Mouse (Mus musculus): Measurements from ENCODE around the gene Smagp.

DNA sequence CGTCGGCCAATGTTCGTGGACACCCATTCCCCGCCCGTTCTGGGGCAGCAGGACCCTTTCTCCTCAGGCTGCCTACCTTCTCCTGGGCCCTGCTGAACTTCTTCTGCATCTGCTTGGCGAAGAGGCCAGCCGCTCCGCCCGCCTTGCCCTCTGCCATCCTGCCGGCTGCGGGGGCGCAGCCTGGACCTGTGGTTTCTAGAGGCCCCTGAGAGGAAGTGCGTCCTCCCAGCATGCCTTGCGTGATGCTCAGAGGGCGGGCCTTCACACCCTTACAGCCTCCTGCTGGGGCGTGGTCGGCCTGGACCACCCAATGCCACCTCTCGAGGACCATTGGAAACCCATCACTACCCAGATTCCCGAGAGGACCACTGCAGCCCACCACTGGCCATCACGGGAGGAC, 32.6 kb upstream of the Smagp start, which contains the start of gene Bin2:
- no peak for TF ChIP-seq CTCF (IDR thresholded peaks at IDR 0.05; ENCODE audit: control insufficient read depth, insufficient read depth, insufficient read length)
- no peak for TF ChIP-seq USF1 (IDR thresholded peaks at IDR 0.05; ENCODE audit: low read depth)
- TF ChIP-seq CEBPB (IDR thresholded peaks at IDR 0.05; ENCODE audit: low read depth), result no peak
- TF ChIP-seq MAX (IDR thresholded peaks at IDR 0.05), result no peak
- TF ChIP-seq FOSL1 (IDR thresholded peaks at IDR 0.05; ENCODE audit: insufficient read depth, low read length, poor library complexity, severe bottlenecking), result no peak

Measured in C2C12 (cell line).